Mouse (Mus musculus) forebrain, embryonic 16.5 days (tissue): ENCODE data around the gene Agpat3. TPM values are rescaled to one million over a fixed set of nuclear protein-coding genes. Genes with fewer than 3 reads are reported as not detected.

Experiments used
- ATAC-seq: fragments of 200-750 bp; cut with Nextera tagmentation; 2 replicates; pipeline ENCODE4 v1.8.0; 2017; ENCODE audit warnings: mild to moderate bottlenecking, moderate library complexity
- H3K27ac ChIP-seq: fragments of 300-500 bp; sonication (generic); 2 replicates; pipeline ENCODE4 v1.5.1; 2014; ENCODE audit warnings: low read length, control low read depth
- H3K27me3 ChIP-seq: fragments of 300-500 bp; sonication (generic); replicated peaks from 2 replicates; pipeline ENCODE4 v1.6.1; 2014; ENCODE audit warnings: low read length; ENCODE audit not compliant: control insufficient read depth, insufficient read depth
- H3K36me3 ChIP-seq: fragments of 300-500 bp; sonication (generic); 2 replicates; pipeline ENCODE4 v1.6.1; 2014; ENCODE audit not compliant: control insufficient read depth, insufficient read depth
- H3K4me1 ChIP-seq: fragments of 300-500 bp; sonication (generic); replicated peaks from 2 replicates; pipeline ENCODE4 v1.6.1; 2014; ENCODE audit warnings: low read length; ENCODE audit not compliant: control insufficient read depth, insufficient read depth
- H3K4me2 ChIP-seq: fragments of 300-500 bp; sonication (generic); 2 replicates; pipeline ENCODE4 v1.6.1; 2014; ENCODE audit warnings: mild to moderate bottlenecking, low read length, control low read depth
- H3K4me3 ChIP-seq: fragments of 300-500 bp; sonication (generic); replicated peaks from 2 replicates; pipeline ENCODE4 v1.5.1; 2014; ENCODE audit warnings: mild to moderate bottlenecking, low read length, control low read depth
- H3K9ac ChIP-seq: fragments of 300-500 bp; sonication (generic); replicated peaks from 2 replicates; pipeline ENCODE4 v1.6.1; 2014; ENCODE audit warnings: low read depth, low read length, control low read depth
- H3K9me3 ChIP-seq: fragments of 300-500 bp; sonication (generic); 2 replicates; pipeline ENCODE4 v1.6.1; 2016; ENCODE audit warnings: low read length; ENCODE audit not compliant: control insufficient read depth
- whole genome bisulfite sequencing: fragments of 180-500 bp; shearing (Covaris S2); extraction: QIAGEN DNeasy Blood & Tissue Kit; methylation state at CpG from one replicate; pipeline ENCODE4 v1.1.7; 2014; 5-methylcytosine and 5-hydroxymethylcytosine counted together
- polyA plus RNA-seq: library from polyadenylated mRNA; unstranded; fragments of >200 nt; fragmentation: Nextera tagmentation; extraction: Ambion mirVana; gene quantifications from 2 replicates; pipeline ENCODE4 v1.2.1, GENCODE M21; 2015

The Agpat3 gene
- polyA plus RNA-seq, 1 experiment from 2014 or later = 78.2 TPM

DNA sequence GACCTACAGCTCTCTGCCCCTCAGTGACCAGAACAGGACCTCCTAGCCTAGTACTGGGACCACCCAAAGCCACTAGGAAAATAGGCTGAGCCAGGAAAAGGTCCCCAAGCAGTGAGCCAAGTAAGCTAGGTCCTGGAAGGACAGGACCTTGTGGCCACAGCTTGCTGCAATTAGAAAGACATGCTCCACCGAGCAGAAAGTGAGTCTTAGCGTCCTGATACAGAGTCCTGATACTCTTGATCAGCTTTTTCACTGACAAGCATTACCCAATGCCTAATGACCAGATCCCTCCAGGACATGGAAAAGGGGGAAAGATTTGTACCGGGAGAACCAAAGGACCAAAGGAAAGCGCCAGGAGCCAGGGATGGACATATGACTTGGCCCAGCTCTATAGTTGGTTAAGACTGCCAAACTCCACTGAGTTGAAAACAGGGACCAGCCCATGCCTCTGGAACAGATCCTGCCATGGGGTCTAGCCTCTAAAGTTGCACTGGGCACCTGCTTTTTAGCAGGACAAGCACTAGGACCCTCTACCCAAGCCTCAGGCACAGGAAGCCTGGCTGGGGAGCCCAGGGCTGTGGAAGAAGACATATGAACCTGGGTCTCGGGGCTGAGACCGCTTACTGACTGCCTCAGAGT lies 17.2 kb downstream of the Agpat3 start:
- ATAC-seq = no peak
- Histone ChIP-seq H3K9me3 (no peaks in the 10 kb centered on the region), H3K27ac (no peak overlapping the region), H3K9ac (no peak overlapping the region), H3K4me3 (no peak overlapping the region), H3K36me3 (no peaks in the 10 kb centered on the region), H3K4me1 (no peaks in the 10 kb centered on the region), H3K4me2 (no peak overlapping the region), H3K27me3 (no peaks in the 10 kb centered on the region)
- 61% methylated on average over 6 of the region's 6 CpGs for WGBS

GRCm38 (mm10) chr10:78331577-78331976 lies 20.7 kb downstream of the Agpat3 start:
- no peak overlapping the region for H3K4me3 ChIP-seq
- ATAC-seq = no peak
- H3K4me2 ChIP-seq = no peak overlapping the region
- H3K36me3 ChIP-seq = no peaks in the 10 kb centered on the region
- no peaks in the 10 kb centered on the region for H3K9me3 ChIP-seq
- no peak overlapping the region for H3K9ac ChIP-seq
- no peaks in the 10 kb centered on the region for H3K27me3 ChIP-seq
- 94% methylated on average over 5 of the region's 5 CpGs for WGBS
- H3K27ac ChIP-seq = no peak overlapping the region
- H3K4me1 ChIP-seq = no peaks in the 10 kb centered on the region

- 93% methylated on average over 5 of the region's 5 CpGs for WGBS
- no peaks in the 10 kb centered on the region for H3K27me3 ChIP-seq
- H3K9me3 ChIP-seq = no peaks in the 10 kb centered on the region
- H3K9ac ChIP-seq = no peak overlapping the region
- H3K4me2 ChIP-seq = no peak overlapping the region
- H3K27ac ChIP-seq = no peak overlapping the region
- H3K36me3 ChIP-seq = peaks cover 2% of the 10 kb centered on the region; the same call in 1 of the 2 replicates
- peaks cover 2% of the 10 kb centered on the region; the same call in 1 of the 2 replicates for H3K4me1 ChIP-seq
- no peak overlapping the region for H3K4me3 ChIP-seq
- no peak for ATAC-seq
Measured at GRCm38 (mm10) chr10:78329305-78329704, 23.0 kb downstream of the Agpat3 start.

DNA sequence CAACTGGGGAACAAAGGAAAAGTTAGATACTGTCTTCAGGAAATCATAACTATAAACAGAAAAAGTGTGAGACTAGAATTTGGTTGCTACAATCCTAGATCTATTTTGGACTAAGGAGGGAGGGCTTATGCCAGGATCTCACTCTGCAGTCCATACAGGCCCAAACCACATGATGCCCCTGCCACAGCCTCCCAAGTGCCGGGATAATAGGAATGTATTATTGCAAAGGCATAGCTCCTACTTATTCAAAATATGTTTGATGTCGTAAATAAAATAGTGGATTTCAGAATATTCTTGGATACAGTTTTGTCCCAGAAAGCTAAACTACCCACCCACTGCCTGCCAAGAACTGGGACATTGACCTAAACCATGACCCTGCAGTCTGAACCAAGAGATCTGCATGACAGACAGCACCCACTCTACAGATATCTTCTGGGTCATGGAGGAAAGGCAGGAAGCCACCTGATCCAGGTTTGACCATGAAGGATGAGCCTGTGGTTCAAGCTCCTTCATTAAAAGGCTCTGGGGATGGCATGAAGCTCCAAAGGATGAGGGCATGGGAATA lies 24.2 kb downstream of the Agpat3 start:
- H3K9ac ChIP-seq = no peak overlapping the region
- H3K36me3 ChIP-seq = peaks cover 2% of the 10 kb centered on the region; the same call in 1 of the 2 replicates
- no peak for ATAC-seq
- H3K4me1 ChIP-seq = peaks cover 9% of the 10 kb centered on the region
- H3K27ac ChIP-seq = no peak overlapping the region
- H3K4me2 ChIP-seq = no peak overlapping the region
- no peak overlapping the region for H3K4me3 ChIP-seq
- H3K9me3 ChIP-seq = no peaks in the 10 kb centered on the region
- H3K27me3 ChIP-seq = no peaks in the 10 kb centered on the region
- 96% methylated on average over 2 of the region's 2 CpGs for WGBS

GRCm38 (mm10) chr10:78325916-78326647 lies 26.2 kb downstream of the Agpat3 start:
- Histone ChIP-seq H3K4me2 (no peak overlapping the region), H3K9ac (no peak overlapping the region), H3K27me3 (no peaks in the 10 kb centered on the region), H3K9me3 (no peaks in the 10 kb centered on the region), H3K27ac (no peak overlapping the region), H3K4me1 (peaks cover 15% of the 10 kb centered on the region), H3K4me3 (no peak overlapping the region), H3K36me3 (peaks cover 2% of the 10 kb centered on the region; the same call in 1 of the 2 replicates)
- WGBS = 71% methylated on average over 8 of the region's 8 CpGs
- no peak for ATAC-seq

DNA sequence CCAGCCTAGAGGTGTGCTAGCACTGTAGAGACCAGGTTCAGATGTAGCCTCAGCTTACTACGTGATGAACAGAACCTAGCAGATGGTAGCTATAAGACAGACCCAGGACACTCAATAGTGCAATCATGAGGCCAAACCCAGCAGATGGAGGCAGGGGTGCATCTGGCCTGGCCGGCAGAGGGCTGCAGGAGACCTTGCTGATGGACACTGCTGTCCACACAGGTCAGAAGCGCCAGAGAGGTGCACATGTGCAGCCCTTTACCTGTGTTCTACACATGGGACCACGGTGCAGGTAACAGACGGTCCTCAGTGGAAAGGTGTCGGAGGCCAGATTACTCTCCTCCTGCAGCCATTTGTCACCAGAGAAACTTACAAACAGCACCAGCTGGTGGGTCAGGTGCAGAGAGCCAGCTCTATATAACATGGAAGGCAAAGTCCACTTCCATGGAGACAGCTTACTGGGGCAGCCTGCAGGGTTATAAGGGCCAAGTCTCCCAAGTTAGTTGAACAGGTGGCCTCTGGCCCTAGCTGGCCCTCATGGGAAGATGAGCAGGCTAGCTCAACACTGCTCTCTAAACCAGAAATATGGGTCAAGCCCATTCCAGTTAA lies 27.6 kb downstream of the Agpat3 start:
- H3K9me3 ChIP-seq = no peaks in the 10 kb centered on the region
- H3K4me1 ChIP-seq = peaks cover 24% of the 10 kb centered on the region
- no peak overlapping the region for H3K4me2 ChIP-seq
- ATAC-seq = no peak
- no peak overlapping the region for H3K27ac ChIP-seq
- 81% methylated on average over 6 of the region's 6 CpGs for WGBS
- H3K27me3 ChIP-seq = no peaks in the 10 kb centered on the region
- H3K9ac ChIP-seq = no peak overlapping the region
- no peak overlapping the region for H3K4me3 ChIP-seq
- H3K36me3 ChIP-seq = peaks cover 2% of the 10 kb centered on the region; the same call in 1 of the 2 replicates

DNA sequence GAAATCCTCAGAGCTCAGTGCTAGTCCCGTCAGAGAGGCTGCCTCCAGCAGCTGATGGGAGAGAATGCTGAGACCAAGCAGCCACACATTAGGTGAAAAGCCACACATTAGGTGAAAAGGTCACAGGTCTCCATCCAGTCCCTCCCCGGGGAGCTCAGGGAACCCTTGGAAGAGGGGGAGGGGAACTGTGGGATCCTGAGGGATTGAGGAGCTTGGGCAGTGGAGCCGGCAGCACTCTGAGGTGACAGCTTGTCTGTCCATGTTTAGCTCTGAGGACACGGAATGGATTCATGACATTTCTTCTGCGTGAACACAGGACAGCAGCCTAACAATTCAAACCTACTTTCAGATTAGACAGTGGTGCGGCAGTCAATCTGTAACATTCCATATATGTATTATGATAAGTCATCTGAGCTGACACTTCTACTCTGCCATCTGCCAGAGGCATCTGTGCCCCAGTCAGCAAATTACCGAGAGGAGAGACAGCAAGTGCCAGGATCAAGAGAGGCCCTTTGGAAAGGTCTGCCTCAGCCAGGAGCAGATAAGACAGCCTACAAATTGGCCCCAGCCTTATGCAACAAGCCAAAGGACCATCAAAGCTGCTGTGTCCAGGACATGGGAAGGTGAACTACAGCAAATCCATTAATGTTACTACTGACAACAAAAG lies 28.9 kb downstream of the Agpat3 start:
- Histone ChIP-seq H3K27ac (peak overlapping the region; percentile 67), H3K9me3 (no peaks in the 10 kb centered on the region), H3K4me2 (no peak overlapping the region), H3K9ac (no peak overlapping the region), H3K36me3 (peaks cover 2% of the 10 kb centered on the region; the same call in 1 of the 2 replicates), H3K4me3 (no peak overlapping the region), H3K4me1 (peaks cover 29% of the 10 kb centered on the region), H3K27me3 (no peaks in the 10 kb centered on the region)
- 35% methylated on average over 7 of the region's 7 CpGs for WGBS
- ATAC-seq = peak; percentile 45; the same call in 1 of the 2 replicates

DNA sequence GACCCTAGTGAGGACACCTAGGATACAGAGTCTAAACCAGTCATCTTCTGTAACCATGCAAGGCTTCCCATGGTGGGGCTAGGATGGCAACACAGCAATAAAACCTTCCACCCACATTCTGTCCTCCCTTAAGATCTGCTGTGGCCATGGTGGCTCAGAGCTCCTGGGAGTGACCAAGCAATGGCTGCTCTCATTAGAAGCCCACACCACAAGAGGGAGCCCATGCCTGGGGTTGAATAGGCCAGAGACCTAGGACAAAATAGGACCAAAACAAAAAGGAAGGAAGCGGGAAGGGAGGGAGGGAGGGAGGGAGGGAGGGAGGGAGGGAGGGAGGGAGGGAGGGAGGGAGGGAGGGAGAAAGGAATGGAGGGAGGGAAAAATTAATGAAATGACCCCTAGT lies 29.5 kb downstream of the Agpat3 start:
- ATAC-seq = no peak
- no CpG with 5 or more reads among the region's 1 CpGs for WGBS
- H3K9ac ChIP-seq = no peak overlapping the region
- H3K27ac ChIP-seq = peak overlapping the region; percentile 67; the same call in 1 of the 2 replicates
- peaks cover 29% of the 10 kb centered on the region for H3K4me1 ChIP-seq
- H3K36me3 ChIP-seq = peaks cover 2% of the 10 kb centered on the region; the same call in 1 of the 2 replicates
- no peak overlapping the region for H3K4me2 ChIP-seq
- no peaks in the 10 kb centered on the region for H3K27me3 ChIP-seq
- no peak overlapping the region for H3K4me3 ChIP-seq
- H3K9me3 ChIP-seq = no peaks in the 10 kb centered on the region
